Mouse (Mus musculus): ENCODE data around the gene Elmo2.

The Elmo2 gene

GRCm38 (mm10) chr2:165257151-165257834 lies 69.0 kb downstream of the Elmo2 start:
- DNase-seq (ENCODE audit: extremely low spot score), result no peak

DNA sequence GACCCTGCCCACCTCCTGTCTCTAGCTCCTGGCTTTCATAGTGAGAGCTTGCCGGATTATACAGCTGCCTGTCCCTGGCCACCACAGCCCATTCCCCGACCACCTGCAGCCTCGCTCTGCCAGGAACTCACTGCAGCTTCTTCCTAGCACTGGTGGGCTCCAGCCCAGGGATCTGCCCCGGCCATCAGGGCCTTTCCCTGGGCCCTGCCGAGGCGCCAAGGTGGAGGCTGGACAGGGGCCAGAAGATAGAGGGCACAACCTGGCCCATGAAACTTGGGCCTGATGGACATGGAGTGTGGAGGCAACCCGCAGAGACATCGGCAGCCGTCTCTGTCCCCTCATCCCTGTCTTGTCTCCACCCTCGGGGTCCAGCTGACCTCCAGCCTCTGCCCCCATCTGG lies 70.1 kb downstream of the Elmo2 start:
- DNase-seq (ENCODE audit: extremely low spot score), result no peak

- DNase-seq (ENCODE audit: extremely low spot score), result no peak
Observed at GRCm38 (mm10) chr2:165253867-165254266, 72.4 kb downstream of the Elmo2 start.

DNA sequence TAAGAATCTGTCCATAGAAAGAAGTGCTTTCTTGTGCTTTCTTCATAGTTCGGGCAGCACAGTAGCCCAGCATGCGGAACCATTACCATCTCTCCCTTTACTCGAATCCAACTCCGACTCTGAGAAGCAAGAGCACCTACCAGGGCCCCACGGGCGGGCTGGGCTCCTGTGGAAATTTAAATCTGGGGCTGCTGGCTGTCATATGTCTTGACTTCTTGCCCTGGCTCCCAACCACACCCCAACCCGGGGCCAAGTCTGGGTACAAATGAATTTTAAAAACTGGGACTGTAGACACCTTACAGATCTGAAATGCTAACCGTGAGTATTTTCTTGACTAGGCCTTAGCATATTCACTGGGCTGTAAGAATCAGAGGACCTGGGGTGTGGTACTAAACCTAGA lies 73.0 kb downstream of the Elmo2 start:
- no peak for DNase-seq (ENCODE audit: extremely low spot score)

DNA sequence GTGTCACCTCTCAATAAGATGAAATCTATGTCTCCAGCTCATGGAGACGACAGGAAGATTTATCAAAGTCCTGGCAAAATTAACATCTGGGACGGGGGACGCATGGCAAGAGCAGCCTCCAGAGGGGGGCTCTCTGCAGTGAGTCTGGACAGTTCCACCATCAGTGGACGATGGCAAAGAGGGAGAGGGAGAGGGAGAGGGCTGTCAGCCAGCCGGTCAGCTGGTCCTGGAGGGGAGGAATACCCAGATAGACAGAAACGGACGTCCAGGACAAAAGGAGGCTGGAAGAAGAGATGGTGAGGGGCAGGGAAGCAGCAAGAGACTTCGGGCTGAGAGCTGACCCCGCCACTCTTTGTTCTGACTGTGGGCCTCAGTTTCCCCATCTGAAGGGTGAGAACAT lies 73.5 kb downstream of the Elmo2 start:
- no peak for DNase-seq (ENCODE audit: extremely low spot score)

DNA sequence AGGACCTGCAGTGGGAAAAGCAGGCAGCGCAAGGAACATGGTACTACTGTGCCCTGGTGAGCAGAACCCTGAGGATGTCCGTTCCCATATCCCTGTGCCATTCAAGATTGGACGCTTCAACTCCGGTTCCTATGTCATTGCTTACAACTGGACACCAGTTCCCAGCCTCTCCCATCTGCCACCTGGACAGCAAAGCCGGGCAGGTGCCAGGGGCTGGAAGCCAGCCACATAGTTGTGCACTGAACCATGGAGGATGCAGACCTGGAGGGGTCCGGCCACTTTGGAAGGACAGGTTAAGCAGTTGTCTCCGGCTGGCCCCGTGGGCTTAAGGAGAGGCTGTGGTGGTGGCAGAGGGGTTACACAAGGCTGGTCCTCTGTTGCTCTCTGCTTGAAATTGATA lies 73.9 kb downstream of the Elmo2 start:
- DNase-seq (ENCODE audit: extremely low spot score), result no peak

DNA sequence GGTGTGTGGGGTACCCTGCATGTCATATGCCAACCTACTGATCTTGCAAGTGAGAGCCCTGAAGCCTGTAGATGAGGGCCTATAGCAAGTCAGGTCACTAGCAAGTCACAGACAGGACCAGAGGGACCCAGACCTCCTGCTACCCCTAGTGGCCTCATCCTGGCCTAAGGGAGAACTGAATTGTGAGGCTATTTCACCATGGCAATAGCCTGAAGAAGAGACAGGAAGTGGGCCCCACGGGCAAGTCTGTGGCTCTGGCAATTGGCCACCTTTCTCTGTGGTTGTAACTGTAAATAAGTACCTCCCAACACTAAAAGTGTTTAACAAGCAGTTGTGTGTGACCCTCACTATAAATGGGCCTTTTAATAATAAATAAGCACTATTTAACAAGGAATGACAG lies 75.4 kb downstream of the Elmo2 start:
- DNase-seq (ENCODE audit: extremely low spot score), result no peak

DNA sequence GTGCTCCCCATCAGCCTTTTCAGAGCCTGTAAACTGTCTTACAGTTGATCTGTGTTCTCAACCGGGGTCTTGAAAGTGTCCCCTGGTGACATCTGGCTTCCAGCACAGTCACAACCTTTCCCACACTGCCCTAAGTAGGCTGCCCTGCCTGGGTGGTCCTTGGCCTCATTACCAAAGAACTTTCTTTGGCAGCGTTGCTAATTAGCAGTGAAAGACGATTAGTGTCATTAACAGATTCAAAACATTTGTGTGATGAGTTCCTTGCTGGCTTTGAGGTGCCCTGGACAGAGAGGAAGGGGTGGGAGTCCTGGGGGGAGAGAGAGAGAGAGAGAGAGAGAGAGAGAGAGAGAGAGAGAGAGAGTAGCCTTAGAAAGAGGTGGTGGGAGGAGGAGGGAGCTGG lies 77.3 kb downstream of the Elmo2 start:
- DNase-seq (ENCODE audit: extremely low spot score), result no peak

- DNase-seq (ENCODE audit: extremely low spot score), result no peak
Observed at GRCm38 (mm10) chr2:165246349-165246748, 79.9 kb downstream of the Elmo2 start.

DNA sequence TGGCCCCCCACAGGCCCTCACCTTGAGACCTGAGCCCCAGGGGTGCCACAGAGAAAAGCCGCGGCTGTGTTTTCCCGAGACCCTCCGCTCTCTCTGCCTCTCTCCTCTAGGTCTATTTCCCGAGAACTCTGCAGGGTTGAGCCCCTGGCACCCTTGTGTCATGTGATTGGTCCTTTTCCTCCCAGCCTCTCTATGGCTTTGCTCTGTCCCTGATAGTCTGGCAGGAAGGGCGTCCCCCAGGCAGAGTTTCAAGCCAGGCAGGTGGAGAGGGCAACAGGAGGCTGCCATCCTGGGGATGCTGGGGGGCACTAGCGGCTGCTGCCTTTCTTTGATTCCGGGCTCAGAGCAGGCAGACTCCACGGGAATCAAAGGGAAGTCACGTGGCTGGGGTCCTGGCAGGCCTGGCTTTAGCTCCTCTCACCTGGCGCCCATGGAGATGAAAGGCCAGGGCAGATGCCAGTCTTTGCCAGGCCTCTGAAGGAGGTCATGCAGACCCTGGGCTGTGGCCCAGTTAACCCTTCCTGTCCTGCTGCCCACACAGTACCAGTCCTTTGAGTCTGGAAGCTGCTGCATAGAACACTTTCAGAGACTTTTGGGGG lies 83.1 kb downstream of the Elmo2 start:
- DNase-seq (ENCODE audit: extremely low spot score), result no peak

DNA sequence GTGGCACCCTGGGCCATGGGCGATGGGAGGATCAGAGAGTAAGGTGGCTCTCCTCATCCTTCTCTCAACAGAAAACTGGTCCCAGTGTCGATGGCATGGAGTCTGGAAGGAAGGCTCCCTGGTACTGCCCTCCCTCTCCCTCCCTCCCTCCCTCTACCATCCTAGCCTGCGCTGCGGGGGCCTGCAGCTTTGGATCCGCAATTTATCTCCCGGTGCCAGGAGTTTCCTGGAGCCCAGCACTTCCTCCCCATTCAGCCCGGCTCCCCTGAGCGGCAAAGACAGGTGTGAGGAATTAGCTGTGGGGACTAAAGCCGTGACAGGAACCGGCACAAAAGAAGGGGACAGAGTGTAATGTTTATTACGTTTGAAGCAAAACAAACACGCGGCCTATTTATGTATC lies 83.7 kb downstream of the Elmo2 start:
- DNase-seq (ENCODE audit: extremely low spot score), result no peak

DNA sequence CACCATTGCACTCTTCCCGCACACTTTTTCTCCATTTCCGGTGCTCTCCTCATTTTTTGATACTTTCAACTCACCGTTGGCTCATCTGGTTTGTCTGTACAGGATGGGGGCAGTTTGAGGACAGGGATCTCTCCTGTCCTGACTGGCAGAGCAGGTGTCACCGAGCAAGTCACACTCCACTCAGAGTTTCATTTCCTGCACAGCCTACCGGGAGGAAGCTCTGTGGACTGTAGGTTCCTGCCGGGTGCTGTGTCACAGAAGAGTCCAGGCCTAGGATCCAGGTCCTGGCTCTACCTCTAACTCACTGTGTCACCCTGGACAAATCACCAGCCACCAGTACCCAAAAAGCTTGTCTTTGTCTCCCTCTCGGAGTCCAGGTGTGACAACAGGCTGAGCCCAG lies 84.5 kb downstream of the Elmo2 start:
- no peak for DNase-seq (ENCODE audit: extremely low spot score)

GRCm38 (mm10) chr2:165240371-165240770 lies 85.9 kb downstream of the Elmo2 start:
- no peak for DNase-seq (ENCODE audit: extremely low spot score)

GRCm38 (mm10) chr2:165239533-165240144 lies 86.6 kb downstream of the Elmo2 start:
- no peak for DNase-seq (ENCODE audit: extremely low spot score)

DNA sequence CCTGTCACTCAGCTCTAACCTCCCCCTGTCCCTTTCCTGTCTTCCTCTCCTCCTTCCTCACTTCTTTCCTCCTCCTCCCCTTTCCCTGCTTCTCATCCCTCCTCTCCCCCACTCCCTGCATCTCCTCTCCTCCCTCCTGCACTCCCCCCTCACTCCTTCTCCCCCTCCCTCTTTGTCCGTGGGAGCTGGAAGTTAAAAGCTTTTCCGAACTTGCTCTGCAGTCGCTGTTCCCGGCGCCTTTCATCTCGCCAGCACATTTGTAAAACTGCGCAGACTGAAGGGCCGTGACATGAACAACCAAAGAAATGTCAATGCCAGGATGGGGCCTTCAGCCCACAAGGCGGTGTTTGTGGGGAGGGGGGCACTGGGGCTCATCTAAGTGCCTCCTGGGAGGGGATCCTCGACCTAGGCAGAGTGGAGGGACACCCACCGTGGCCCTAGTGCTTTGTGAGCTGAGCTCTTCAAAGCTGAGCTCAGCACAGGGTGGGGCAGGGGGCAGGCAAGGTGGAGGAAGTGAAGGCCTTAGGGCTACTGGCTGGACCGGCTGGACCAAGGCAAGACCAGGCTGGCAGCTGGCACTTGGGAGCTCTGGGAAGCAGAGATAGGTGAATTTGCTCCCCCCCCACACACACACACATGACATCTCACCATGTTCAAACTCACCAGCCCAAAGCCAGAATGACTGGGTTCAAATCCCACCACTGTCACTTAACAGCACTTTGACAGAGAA lies 87.7 kb downstream of the Elmo2 start:
- no peak for DNase-seq (ENCODE audit: extremely low spot score)

All from embryo, embryonic 9.5 days (tissue).